Mouse (Mus musculus): ENCODE measurements around the gene Jtb.
"Not testable (repeated sequence)": the region's sequence is repeated elsewhere in the genome, so short reads cannot be mapped to it uniquely, and the experiment has no call there.

Jtb gene

GRCm38 (mm10) chr3:90224331-90224730, 7.1 kb upstream of the Jtb start:
- DNase-seq = no peak

- DNase-seq = peak; percentile 21
Observed at GRCm38 (mm10) chr3:90231075-90231474, 322 bp upstream of the Jtb start.

GRCm38 (mm10) chr3:90241251-90241650, 9.9 kb downstream of the Jtb start:
- DNase-seq = no peak

DNA sequence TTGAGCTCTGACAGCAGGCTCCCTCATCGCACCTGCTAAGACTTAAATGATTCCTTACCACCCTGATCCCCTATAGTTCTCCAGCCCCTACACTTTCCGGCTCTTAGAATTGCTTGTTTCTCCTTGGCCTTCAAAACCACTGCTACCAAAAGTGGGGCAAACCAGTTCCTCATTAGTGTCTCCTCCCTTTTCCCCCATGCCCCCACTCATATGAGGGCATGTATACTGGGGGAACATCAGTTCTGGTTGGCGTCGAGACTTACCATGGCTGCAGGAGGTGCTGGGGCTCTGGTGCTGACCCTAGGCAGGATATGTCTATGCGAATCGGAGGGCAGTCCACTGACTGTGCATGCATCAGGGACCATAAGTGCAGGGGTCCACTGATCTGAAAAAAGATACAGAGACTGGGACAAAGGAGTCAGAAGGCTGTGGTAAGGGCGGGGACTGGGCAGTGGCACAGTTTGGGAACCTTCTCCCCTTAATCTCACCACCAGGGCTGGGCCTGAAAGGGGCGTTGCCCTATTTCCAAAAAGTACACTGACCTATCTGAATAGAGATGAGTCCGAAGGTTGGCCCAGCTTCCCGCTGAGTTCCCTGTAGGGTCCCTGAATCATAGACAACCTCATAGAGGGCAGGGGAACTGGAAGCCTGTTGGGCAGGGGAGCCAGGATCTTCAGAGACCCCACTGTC, 10.4 kb downstream of the Jtb start:
- DNase-seq = no peak

GRCm38 (mm10) chr3:90242984-90243775, 11.8 kb downstream of the Jtb start, which contains the start of gene Creb3l4:
TSS of gene Creb3l4 (minus strand) at chr3:90243512.
- peak; percentile 75 for DNase-seq

DNA sequence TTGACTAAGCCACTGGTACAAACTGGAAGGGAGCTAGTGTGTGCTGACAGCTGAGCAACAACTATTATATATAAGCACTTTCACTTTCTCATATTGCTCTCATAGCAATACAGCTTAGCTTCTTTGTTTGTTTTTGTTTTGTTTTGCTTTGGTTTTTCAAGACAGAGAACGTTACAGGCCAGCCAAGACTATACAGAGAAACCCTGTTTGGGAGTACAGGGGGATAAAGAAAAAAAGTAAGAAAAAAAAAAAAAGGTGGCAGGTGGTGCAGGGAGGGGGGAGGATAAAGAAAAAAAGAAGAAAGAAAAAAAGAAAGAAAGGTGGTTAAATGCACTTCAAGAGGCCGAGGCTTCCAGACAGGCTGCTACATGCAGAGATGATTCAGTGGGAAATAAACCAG, 14.0 kb downstream of the Jtb start:
- no peak for DNase-seq

DNA sequence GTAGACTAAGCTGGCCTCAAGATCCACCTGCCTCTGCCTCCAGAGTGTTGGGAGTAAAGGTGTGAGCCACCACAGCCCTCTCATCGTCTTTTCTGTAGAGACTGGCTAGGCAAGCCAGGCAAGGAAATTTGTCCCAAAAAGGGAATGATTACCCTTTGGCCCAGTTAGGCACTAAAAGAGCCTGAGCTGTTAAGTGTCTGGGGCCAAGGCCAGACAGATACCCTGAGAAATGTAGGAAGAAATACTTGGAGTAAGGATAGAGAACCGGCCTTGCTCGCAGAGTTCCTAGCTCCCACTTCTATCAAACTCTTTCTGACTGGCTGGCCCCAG, 16.2 kb downstream of the Jtb start:
- no peak for DNase-seq

- DNase-seq = peak; percentile 99
Observed at GRCm38 (mm10) chr3:90247960-90248745, 16.8 kb downstream of the Jtb start, which contains the start of gene Slc39a1. TSS of gene Slc39a1 (plus strand) at chr3:90248172.

DNA sequence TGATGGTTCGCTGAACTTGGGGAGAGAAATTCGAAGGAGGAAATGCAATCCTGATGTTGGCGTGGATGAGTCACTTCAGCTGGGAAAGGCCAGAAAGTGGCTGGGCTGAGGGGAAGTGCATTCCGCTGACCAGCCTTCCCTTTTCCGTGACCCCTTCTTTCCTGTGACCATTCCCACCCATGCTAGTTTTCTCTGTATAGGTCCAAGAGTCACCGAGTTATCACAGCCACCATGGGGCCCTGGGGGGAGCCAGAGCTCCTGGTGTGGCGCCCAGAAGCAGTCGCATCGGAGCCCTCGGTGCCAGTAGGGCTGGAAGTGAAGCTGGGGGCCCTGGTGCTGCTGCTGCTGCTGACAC, 17.3 kb downstream of the Jtb start:
- peak; percentile 53 for DNase-seq

- DNase-seq = no peak
Observed at GRCm38 (mm10) chr3:90250791-90251190, 19.4 kb downstream of the Jtb start.

- DNase-seq = not testable (repeated sequence)
Observed at GRCm38 (mm10) chr3:90251731-90252226, 20.4 kb downstream of the Jtb start.

GRCm38 (mm10) chr3:90252659-90253058, 21.3 kb downstream of the Jtb start:
- DNase-seq = not testable (repeated sequence)

GRCm38 (mm10) chr3:90253174-90253573, 21.8 kb downstream of the Jtb start:
- not testable (repeated sequence) for DNase-seq

GRCm38 (mm10) chr3:90253653-90254418, 22.4 kb downstream of the Jtb start, which contains the start of gene Crtc2:
TSS of gene Crtc2 (plus strand) at chr3:90254163.
- peak; percentile 99 for DNase-seq

- DNase-seq = peak; percentile 7
Observed at GRCm38 (mm10) chr3:90254419-90255193, 23.2 kb downstream of the Jtb start.

DNA sequence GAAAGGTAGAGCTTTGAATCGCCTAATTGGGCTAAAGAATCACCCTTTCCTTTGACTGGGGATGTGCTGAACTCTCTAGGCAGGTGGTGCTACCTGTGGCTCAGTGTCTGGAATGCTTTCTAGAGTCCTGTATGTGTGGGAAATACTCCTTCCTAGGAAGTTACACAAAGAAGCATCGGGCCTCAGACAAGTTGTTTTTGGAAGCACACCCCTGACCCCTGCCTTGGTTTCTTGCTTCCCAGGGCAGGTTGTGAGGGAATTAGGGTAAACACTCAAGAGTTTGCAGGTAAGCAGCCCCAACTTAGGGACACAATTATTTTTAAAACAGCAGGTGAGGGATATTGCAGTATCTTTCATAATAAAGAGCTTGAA, 23.8 kb downstream of the Jtb start:
- no peak for DNase-seq

DNA sequence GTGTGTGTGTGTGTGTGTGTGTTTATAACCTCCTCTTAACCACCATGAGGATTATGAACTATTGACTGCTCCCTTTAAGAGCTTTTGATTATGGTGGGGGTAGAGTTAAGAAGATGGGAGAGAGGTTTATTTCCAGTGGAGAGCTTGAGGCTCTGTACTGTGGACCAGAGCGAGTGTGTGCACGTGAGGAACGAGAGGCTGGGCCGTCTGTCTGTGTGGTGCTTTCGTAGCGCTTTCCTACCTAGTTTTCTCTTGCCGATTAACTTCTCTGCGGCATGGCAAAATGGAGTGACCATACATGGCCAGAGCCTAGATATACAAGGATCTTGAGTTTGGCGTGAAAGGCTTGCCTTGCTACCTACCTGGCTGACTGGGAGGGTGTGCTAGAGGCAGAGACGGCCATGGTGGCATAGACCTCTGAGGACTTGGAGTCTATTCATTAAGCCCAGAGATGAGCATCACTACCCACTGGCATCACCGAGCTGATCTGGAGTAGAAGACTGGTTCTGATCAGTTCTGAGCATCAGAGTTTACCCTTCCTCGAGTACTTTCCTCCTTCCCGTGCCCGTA, 24.5 kb downstream of the Jtb start:
- no peak for DNase-seq

DNA sequence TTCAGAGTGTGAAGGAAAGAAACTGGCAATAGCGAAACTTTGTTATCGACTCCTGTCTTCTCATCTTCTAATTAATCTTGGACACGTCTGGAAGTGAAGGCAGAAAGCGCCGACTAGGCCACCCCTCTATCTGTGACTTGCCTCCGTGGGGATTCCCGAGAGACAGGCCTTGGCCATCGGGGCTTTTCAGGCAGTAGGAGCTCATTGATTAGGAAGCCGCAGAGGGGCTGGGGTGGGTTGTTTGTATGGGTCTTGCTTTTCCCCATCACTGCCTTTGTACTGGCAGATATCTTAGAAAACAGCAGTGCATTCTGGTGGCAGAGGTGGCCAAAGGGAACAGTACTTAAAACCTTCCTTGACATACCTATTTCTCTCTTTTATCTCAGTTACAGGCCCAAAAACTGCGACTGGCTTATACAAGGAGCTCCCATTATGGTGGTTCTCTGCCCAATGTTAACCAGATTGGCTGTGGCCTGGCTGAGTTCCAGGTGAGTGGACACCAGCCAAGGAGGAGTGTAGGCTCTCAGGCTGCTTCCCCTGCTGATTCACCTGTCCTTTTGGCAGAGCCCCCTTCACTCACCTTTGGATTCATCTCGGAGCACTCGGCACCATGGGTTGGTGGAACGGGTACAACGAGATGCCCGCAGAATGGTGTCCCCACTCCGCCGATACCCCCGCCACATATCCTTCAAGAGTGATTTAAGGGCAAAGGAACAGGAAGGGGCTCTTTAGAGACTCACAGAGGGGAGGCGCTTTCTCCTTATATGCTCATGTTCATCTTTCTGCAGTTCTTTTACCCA, 25.5 kb downstream of the Jtb start:
- DNase-seq = no peak

GRCm38 (mm10) chr3:90258521-90258920, 27.1 kb downstream of the Jtb start:
- DNase-seq = no peak

DNA sequence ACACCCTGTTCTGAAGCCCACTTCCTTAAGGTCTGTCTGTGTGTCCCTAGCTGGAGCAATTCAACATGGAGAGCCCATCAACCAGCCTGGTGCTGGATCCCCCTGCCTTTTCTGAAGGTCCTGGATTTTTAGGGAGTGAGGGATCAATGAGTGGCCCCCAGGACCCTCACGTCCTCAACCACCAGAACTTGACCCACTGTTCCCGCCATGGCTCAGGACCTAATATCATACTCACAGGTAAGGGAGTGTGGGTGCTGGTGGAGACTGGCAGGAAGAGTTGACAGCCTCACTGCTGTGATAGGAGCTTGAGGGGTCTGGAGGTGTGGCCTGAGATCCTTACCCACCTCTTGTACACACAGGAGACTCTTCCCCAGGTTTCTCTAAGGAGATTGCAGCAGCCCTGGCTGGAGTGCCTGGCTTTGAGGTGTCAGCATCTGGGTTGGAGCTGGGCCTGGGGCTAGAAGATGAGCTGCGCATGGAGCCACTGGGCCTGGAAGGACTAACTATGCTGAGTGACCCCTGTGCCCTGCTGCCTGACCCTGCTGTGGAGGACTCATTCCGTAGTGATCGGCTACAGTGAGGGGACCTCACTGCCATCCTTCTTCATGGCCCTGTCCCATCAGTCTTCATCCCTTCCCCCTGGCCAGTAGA, 31.8 kb downstream of the Jtb start:
- no peak for DNase-seq

Data from lung, postnatal 36 days (tissue).